Mouse (Mus musculus): ENCODE data around the gene Fam241a.
A peak's percentile ranks its signal among the peaks of the same experiment; 100 is the strongest.

The Fam241a gene

GRCm38 (mm10) chr3:127895792-127896541 is at the start of gene Fam241a:
Fam241a (minus strand) TSS chr3:127896324.
- peak; percentile 81 for DNase-seq

DNA sequence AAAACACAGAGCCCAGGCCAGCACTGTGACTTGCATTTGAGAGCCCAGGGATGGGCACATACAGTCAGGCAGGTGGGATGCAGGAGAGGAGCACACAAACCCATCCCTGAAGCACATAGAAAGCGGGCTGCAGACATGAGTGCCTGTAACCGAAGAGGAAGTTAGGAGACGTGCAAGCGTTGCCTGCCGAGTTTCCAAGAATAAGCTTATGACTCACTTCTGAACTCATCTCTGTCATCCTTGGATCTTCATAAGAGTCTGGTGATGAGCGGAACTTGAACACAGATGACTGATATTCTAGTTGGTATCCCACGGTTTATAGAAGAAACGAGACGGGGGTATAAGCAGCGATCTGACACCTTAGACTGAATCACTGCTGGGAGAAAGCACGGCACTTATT is 36.3 kb upstream of the Fam241a start:
- no peak for DNase-seq

DNA sequence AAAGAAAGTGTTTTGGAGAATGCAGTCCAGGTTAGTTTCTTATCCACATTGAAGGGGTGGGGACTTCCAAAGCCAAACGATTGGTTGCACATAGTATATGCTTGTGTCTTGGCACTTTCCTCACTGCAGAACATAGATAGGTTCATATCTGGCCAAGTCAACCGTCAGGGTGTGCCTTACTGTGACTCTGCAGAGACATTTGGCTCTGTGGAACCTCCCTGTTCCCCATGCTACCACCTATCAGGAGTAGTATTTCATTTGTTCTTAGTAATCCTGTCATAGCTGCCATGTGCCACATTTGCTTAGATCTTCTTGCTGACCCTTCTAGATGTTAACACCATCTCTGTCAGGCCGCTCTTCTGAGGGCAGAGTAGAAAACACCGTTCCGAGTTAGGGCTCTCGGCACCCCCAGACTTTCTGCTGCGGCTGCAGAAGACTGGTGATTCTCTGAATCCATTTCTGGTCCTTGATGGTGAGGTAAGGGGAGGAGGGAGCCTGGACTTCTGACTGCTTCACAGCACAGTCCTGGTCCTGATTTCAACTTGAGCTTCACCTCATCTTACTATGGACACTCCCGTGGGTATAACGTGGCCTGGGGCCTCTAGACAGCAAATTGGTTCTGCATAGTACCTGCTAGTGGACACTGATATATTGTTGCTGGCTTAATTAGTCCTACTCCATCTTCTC is 34.3 kb upstream of the Fam241a start:
- no peak for DNase-seq

DNA sequence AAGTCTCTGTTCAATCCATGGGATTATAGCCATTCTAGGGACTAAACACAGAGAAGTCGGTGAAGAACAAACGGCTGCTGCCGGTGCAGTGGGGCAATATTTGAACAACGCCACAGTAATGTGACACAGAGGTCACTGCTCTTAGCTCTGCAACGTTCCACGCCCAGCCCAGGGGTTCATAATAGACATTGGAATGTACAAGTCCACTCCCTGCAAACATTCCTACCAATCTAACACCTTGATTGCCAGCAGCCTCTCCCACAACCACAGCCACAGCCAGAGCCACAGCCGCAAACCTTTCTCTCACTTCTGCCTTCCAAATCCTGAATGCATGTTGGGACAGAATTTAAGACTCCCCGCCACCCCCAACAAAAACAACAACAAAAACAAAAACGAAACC is 33.8 kb upstream of the Fam241a start:
- no peak for DNase-seq

GRCm38 (mm10) chr3:127926635-127927183 is 30.6 kb upstream of the Fam241a start:
- DNase-seq: no peak

GRCm38 (mm10) chr3:127924464-127924863 is 28.3 kb upstream of the Fam241a start:
- no peak for DNase-seq

DNA sequence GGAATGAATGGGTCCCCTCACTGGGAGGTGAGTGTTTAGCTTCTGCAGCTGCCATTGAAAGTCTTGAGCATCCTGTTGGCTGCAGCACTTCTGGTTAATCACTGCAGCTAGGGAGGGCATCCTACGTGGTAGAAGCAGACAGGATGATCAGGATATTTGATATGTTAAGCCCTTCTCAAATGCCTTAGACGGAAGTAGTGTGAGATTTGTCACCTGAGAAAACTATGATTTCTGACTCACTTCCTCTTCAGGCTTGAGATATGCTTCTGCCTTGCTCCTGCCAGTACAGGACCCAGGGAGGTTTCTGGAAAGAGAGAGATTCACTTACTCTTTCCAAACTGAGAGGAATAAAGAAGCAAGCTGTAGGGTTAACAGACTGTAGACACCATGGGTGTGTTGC is 27.1 kb upstream of the Fam241a start:
- DNase-seq: no peak

GRCm38 (mm10) chr3:127922125-127922524 is 26.0 kb upstream of the Fam241a start:
- peak; percentile 21 for DNase-seq

- no peak for DNase-seq
Measured at GRCm38 (mm10) chr3:127917999-127918661, 22.0 kb upstream of the Fam241a start.

DNA sequence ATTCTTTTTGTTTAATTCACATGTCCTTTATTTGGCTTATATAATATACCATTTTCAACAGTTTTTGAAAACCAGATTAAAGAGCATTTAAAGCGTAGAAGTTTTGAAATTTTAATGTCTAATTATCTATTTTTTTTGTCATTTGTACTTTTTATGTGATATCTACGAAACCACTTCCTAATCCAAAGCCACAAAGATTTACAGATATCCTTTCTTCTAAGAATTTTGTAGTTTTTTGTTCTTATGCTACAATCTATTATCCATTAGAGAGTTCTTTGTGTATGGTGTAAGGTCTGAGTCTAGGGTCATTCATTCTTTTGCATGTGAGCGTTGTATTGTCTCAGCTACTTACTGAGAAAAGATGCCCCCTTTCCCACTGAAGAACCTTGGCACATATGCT is 21.4 kb upstream of the Fam241a start:
- DNase-seq: no peak

- no peak for DNase-seq
Measured at GRCm38 (mm10) chr3:127915656-127916334, 19.7 kb upstream of the Fam241a start.

- DNase-seq: no peak
Measured at GRCm38 (mm10) chr3:127913885-127914709, 18.0 kb upstream of the Fam241a start.

GRCm38 (mm10) chr3:127909941-127910340 is 13.8 kb upstream of the Fam241a start:
- no peak for DNase-seq

DNA sequence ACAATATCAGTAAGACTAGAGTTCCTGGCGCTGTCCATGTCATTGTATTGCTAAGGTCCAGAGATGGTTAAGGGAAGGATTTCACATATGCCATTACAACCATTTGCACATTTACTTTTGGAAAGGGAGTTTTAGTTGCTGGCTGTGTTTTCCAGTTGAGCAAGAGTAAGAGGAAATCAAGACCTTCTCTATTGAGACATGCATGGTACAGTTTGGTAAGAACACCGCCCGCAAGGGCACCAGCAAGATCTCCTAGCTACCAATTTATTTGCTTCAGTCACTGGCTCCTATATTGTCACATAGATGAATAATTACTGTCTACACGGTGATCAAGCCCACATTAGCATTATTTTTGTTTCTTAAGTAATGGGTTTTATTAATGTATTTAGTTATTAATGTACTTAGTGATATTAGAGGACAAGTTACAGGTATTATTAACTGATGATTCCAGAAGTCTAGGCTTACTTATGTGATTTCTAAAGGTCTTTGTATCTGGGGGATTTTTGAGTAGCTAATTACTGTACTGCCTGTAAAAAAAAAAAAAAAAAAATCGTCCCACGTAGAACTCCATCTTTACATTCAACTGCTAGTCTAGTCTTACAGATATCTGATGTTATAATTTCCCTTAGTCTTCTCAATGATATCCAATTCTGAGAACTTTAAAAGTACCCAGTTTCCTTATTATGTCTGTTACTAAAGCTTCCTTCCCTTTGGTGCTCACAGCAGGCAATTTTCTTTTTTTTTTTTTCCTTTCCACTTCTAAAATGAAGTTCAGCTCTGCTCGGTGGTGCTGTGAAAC is 944 bp downstream of the Fam241a start:
- peak; percentile 11 for DNase-seq

GRCm38 (mm10) chr3:127893902-127894301 is 2.2 kb downstream of the Fam241a start:
- no peak for DNase-seq

GRCm38 (mm10) chr3:127891906-127892305 is 4.2 kb downstream of the Fam241a start:
- DNase-seq: no peak

DNA sequence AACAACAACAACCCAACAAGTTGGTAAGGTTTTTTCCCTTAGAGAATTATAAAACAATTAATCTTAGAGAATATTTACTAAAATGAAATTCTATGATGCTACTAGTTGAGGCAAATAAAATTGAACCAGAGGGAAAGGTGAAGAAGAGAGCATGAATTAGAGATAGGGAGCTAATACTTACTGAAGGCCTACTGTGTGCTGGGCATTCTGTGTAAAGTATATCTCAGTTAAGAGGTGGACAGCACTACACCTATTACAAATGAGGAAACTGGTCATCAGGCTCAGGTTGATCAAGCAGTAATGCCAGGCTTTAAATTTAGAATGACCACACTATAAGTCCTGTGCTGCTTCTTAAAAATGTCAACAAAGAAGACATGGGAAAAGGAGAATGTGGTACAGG is 6.1 kb downstream of the Fam241a start:
- DNase-seq: no peak

DNA sequence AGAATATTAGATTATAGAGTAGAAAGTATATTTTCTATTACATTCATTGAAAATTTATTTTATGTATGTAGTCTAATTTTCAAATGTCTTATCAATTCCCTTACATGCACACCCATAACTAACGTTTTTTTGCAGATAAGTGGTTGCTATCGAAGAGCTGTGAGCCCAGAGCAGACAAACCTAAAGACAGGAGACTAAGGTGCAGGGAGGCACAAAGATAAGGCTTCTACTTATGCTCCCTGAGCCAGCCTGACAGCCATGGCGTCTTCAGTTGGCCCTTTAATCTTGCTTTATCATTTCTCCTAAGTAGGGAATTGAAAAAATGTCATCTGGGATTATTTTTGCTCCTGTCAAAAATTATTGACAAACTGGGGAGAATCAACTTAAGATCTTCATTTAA is 6.6 kb downstream of the Fam241a start:
- no peak for DNase-seq

DNA sequence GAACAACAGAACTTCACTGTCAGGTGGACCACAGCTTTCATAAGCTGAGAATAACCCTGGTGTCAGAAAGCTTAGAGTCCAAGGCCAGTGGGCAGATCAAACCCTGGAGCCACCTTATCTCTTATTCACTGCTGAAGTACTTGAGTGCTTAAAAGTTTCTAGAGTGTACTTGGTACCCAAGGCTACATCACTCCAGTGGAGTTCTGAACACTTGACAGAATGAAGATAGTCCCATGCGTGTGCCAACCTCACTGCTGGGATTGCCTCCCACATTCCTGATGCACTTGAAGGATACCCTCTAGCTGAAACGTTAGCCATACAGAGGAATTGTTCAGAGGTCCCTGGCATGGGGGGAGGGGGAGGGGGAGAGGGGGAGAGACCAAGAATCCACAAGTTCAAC is 14.4 kb downstream of the Fam241a start:
- no peak for DNase-seq

DNA sequence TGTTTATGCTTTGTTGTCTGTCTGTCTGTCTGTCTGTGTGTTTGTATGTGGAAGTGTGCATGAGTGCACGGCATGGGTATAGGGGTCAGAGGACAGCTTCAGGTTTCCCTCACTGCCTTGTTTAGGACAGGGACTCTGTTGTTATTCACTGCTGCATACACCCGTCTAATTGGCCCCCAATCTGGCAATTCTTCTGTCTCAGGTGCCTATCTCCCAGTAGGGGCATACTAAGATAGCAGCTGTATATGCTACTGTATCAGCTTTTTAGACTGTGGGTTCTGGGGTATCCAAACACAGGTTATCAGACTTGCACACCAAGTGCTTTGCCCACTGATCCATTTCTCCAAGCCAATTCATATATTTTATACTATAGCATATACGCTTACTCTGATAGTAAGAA is 16.2 kb downstream of the Fam241a start:
- no peak for DNase-seq

DNA sequence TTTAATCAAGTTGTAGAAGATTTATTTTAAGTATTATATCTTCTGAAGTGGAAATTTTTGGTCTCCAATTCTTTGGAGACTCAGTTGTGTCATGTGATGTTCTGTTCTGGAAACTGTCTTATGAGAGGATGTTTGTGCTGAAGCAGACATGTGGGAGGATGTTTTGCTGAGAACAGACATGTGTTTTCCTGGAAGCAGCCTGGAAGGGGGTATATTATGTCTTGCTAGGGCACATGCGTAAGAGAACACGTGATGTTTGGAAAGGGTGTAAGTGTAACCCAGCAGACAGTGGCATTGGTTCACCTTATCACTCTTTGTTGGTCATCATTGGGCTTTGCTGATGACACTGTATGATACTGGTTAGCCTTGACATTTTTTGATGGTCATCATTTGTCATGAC is 20.6 kb downstream of the Fam241a start:
- no peak for DNase-seq
